Mouse (Mus musculus): ENCODE results near the gene Adam19. TPM values are rescaled to one million over a fixed set of nuclear protein-coding genes. Genes with fewer than 3 reads are reported as not detected.
"Not testable (repeated sequence)": the region's sequence is repeated elsewhere in the genome, so short reads cannot be mapped to it uniquely, and the experiment has no call there.

The Adam19 gene
- total RNA-seq, 2 experiments from 2014 or later = 56.8 to 77.7 TPM

DNA sequence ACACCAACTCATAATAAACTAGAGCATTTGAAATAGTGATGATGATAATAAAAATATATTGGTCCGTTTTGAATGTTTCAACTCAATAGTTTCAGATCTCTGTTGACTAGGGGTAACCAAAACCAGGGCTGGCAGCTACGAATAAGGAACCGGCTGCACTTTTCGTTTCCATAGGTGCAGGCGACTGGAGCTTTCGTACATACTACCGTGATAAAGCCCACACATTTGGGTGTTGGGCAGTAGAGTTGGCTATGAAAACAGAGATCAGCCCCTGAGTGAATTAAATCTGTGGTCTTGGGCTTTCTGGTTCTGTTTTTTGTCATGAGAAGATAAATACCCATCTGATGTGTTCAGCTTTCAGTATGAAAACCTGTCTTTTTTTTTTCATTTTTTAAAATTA is 70.5 kb downstream of the Adam19 start:
- intact Hi-C loops (cut with DNase I) = loop anchor here (5.0 to 10.0 kb wide), 2 partner anchors 91 to 172 kb away; partner anchors contain the start of gene Thg1l

DNA sequence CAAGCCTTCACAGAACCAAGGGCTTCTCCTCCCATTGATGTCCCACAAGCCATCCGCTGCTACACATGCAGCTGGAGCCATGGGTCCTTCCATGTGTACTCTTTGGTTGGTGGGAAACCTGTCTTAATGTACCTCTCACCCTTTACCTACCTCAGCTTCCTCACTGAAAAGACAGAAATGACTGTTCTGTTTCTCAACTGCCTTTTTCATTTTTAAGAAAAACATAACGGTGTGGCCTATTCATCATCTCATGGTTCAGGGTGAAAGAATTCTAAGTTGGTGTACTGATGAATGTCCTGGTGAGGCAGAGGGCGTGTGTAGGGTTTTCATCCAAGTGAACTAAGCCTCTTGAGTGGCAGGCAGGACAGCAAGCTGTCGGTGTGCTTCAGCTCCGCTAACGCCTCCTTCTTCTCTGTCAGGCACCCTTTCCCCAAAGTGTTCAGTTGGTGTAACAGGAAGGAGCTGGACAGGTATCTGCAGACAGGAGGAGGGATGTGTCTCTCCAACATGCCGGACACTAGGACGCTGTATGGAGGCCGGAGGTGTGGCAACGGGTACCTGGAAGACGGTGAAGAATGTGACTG is 71.1 kb downstream of the Adam19 start:
- no peak for DNase-seq
- intact Hi-C loops (cut with DNase I) = loop anchor here (1.0 to 10.0 kb wide), 3 partner anchors 71 to 172 kb away; partner anchors contain the start of gene Thg1l

More for the DNA sequence above, 70.5 kb downstream of the Adam19 start:
- DNase-seq = no peak

DNA sequence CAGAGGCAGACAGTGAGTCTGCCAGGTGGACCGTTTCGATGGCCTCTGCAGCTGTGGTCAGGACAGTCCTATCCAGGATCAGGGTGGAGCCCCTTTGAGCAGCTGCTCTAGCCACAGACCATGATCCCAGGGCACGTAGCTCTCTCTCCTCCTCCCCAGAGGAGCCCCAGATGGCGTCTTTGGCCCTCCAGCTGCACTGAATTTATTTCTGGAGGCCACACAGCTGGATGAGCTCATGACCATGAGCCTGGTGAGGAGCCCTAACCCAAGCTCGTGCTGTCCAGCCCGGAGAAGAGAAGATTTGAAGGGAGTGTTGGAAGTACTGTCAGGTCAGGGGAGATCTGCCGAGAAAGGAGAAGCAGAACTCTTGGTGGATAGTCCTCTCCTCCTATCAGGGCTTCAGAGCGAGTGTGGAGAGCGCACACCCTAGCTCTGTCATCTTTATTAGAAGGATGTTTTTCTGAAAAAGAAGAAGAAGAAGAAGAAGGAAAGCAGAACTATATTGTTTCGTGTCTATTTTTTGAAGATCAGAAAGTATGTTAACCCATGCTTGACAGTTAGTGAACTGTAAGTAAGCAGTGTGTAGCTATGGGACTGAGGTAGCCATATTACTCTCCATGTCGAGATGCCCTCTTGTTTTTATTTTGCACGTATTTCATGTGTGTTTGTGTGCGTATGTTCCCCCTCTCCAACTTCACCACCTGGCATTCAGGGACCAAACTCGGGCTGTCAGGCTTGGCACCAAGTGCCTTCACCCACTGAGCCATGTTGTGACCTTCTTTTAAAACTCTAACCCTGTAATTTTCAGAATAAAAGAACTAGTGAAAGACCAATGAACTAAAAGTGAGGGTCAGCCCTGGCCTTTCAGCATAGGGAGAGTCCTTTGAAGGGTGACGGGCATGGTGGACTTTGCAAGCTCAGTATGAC is 72.1 kb downstream of the Adam19 start:
- intact Hi-C loops (cut with DNase I) = loop anchor here (1.0 to 10.0 kb wide), 4 partner anchors 72 to 173 kb away; partner anchors contain the start of genes Gm12166 and Thg1l
- DNase-seq = peak; percentile 73 to 79

DNA sequence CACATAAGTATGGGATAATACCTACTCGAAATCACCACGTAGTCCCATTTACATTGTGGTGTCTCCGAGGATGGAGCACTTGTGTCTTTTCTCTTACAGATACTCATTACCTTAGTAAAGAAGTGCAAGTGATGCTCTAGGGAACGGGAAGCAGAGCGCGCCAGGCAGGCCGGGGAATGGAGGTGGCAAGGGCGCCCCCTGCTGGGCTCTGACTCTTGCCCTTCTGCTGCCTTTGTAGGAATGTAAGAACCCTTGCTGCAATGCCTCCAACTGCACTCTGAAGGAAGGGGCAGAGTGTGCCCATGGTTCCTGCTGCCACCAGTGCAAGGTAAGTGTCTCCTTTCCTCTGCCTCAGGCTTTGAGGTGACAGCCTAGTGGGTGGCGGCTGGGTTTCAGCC is 72.8 kb downstream of the Adam19 start:
- DNase-seq = peak; percentile 88
- intact Hi-C loops (cut with DNase I) = loop anchor here (1.0 to 10.0 kb wide), 3 partner anchors 76 to 174 kb away; partner anchors contain the start of genes Gm12166 and Thg1l

DNA sequence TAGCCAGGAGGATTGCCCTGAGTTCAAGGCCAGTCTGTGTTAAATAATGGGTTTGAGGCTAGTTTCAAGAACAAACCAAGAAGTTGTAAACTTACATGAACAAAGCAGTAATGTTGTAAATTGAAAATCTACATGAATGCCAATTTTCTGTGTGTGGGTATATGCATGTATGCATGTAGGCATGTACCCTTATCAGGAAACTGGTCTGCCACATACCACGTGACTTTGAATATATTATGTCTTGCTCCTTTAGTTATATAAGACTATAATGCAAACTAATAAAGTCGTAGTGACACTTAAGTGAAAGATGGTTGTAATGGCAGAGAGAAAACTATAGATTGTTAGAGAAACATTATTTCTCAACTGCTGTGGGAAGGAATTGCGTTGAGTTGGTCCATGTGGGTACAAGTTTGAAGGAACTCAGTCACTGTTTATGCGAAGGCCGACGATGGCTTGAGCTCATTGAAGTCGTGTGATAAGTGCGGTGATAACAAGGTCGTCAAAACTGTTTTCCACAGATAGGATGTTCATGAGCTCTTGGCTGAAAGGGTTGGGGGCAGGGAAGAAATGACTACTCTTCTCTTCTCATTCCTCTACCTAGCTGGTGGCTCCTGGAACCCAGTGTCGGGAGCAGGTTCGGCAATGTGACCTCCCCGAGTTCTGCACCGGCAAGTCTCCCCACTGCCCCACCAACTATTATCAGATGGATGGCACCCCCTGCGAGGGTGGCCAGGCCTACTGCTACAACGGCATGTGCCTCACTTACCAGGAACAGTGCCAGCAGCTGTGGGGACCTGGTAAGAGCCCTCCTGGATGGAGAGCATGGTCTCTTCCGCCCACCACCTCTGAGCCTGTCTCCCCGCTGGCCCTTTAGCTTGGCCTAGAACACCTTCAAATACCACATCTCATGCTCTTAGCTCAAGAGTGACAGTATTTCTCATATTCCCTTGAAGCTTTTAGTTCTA is 75.5 kb downstream of the Adam19 start:
- no peak for DNase-seq
- intact Hi-C loops (cut with DNase I) = no loop called here

DNA sequence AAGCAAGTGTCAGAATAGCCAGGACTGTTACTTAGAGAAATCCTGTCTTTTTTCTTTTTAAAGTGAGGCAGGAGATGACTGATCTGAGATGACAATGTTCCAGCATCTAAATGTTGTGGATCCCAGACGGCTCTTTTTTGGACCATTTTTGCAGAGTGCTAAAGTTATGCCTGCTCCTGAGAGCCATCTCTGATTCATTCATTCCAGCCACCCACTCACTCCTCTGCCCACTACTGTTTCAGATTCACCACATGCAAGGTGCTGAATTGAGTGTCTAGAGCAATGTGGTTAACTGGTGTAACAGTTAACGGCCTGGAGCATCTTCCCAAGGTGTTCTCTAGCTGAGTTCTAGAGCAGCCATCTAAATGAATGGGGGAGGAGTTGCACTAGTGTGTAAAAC is 79.1 kb downstream of the Adam19 start:
- intact Hi-C loops (cut with DNase I) = no loop called here
- no peak for DNase-seq

DNA sequence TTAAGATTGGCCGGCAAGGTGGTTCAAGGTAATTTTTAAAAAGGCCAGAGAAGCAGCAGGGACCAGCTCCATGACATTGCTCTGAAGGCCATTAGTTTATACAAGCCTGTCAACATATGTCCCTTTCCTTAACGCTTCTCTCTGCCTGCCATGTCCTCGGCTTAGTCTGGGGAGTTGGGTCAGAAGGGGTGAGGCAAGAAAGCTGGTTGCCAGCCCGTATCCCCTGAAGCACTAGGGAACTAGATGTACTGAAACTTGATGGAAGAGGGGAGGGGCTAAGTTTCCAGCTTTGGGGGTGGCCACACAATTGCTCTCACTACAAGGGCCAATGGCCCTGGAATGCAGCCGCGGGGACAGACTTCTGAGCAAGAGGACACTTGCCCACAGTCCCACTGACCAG is 87.5 kb downstream of the Adam19 start:
- DNase-seq = no peak
- intact Hi-C loops (cut with DNase I) = no loop called here

DNA sequence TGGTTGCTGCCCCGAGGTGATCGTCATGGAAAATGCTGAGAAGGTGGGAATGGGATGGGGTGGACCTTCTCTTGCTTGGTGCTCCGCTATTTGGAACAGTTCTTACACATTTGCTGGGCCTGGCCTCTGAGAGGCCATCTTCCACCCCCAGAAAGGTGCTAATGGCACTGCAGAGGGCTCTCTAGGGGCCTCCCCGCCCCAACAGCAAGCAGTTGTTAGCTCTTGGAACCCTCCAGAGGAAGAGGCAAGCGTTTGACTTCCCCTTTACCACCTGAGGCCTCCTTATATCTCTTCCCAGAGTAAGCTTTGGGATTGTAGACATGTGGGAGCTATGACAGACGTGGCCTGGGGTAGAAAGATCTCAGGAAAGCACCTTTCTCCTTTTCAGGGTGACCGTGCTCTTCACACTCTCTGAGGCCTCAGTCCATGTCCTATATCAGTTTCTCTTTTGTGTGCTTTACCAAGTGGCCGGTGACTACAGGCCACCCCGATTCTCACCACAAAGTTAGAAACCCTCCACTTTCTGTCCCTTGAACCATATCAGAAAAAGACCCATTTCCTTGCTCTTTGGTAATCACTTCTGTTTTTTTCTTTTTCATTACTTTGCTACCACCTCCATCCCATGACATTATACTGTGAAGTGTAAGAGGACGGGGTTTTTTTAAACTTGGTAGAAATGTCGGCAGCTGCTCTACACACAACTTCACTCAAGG is 89.5 kb downstream of the Adam19 start:
- DNase-seq = no peak
- intact Hi-C loops (cut with DNase I) = no loop called here

DNA sequence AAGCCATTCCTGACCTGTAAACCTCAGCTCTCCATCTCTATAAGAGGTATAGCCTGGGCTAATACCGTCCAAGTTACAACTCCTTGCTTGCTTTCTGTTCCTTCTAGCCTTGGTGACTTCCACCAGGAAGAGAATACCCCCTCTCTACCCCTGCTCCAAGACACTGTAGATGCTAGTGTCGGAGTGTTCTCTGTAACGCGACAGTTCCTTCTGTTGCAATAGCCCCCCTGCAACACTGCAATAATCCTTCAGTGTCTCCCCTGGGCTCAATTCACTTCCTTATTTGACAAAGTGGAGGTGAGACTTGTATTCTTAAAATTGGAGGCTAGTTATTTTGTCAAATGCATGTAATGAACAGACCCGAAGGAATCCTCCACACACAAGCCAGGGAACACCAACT is 90.8 kb downstream of the Adam19 start:
- intact Hi-C loops (cut with DNase I) = no loop called here
- DNase-seq = no peak

DNA sequence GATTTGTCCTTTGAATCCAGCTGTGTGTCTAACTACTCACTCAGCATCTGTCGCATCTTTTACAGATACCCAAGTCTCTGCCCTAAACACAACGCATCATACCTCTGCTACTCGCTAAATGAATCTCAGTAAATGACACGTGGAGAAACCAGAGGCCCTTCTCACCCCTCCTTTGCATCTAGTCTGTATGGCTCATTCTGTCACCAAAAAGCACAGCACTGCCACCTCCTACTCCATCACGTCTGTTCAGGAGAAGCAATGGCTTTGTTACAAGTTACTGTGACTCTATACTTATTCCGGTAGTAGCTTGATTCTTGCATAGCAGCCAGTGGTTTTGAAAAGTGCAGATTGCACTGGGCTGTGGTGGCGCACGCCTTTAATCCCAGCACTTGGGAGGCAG is 101.2 kb downstream of the Adam19 start:
- intact Hi-C loops (cut with DNase I) = no loop called here
- no peak for DNase-seq

DNA sequence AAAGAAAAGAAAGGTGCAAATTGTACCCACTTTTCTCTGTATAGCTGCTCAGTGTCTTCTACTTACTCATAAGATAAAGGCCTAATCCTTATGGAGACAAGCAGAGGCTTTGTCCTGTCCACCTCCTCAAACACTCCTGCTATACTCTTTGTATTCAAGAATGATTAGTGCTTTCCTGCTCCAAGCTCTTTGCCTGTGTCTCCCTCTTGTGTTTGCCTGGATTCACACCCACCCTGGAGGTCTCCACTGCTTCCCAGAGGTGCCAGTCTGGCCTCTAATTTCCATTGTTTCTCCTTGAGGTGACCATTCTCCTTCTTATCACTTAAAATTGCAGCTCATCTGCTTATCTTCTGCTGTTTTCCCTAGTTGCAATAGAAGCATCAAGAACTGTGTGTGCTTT is 101.7 kb downstream of the Adam19 start:
- intact Hi-C loops (cut with DNase I) = no loop called here
- no peak for DNase-seq

DNA sequence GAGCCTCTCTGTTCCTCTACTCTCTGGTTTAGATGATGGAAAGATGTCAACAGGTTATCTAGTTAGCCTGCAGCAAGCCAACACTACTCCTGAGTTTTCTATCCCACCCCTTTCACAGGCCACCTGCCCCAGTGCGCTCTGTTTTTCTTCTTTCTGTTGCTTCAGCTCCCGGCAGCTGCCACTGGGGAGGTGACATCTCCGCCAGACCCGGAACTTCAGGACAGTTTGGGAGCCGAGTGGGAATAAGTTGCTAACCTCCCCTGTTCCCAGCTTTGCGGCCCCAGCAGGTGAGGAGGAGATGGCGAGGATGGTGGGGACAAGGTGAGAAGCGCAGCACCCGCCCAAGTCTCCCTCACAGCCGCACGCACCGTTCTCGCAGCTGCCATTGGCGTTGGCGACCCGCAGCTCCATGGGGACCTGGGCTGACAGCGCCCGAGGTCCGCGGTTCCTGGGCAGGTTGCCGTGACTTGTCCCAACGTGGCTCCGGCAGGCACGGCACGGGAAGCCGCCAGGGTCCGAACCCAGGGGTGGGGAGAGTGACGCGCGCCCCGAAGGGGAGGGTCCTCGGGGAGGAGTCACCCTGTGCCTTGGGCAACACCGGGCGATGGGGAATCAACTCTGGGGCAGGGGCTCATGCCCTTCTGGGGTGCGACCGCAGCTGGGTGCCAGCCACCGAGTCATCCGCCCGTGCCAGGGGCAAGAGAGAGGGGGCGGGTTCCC is 110.2 kb downstream of the Adam19 start, which contains the start of gene Nipal4:
Gene Nipal4, minus strand, starts transcription at position 643 of the 720 bp plus-strand sequence.
- peak; percentile 9 to 25 for DNase-seq
- intact Hi-C loops (cut with DNase I) = no loop called here

DNA sequence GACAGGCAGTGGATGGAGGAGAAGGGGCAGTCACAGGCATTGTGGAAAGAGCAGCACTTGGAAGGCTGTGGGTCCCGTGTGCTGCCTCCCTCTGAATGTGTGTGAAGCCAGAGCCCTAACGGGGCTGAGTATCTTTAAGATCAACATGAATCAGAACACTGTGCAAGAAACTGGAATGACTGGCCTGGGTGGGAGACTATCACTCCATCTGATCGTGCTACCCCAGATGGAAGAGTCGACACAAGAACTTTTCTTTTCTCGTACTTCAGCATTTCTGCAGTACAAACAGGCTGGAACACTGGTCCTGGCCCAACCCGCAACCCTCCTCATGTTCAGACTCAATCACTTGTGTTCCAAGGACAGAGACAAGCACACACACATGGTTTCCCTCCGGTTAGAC is 112.7 kb downstream of the Adam19 start:
- intact Hi-C loops (cut with DNase I) = no loop called here
- DNase-seq = no peak

DNA sequence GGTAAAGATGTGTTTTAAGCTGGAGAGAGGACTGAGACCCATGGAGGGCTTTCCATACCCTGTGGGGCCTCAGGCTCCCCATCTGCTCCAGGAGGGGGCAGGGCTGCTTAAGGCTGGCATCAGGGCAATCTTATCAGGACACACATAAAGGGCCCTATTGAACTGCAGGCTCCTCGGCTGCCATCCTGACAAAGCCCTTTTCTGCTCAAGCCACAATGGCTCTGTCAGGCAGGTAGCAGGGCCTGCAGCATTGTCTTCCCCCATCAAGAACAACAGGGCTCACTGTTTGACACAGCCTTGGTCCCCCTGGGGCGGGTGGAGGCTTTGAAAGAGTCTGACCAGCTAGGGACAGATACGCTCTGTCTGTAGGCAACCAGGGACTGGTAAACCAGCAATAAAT is 114.1 kb downstream of the Adam19 start:
- intact Hi-C loops (cut with DNase I) = no loop called here
- DNase-seq = no peak

DNA sequence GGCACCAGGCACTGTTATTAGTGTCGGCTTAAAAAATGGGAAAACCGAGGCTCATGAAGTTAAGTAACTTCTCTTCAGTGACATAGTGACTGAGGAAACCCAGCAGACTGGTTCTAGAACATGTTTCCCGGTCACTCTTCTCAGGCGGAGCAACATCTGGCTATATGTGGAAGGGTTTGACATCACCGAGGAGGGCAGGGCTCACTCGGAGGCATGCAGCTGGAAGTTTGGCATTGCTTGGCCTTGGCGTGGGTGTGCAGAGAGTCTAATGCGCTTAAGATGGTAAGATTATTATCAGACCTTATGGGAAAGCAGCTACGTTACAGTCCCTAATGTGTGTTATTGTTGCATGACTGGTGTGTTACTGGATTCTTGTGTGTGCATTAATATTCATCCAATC is 116.3 kb downstream of the Adam19 start:
- DNase-seq = no peak
- intact Hi-C loops (cut with DNase I) = no loop called here

DNA sequence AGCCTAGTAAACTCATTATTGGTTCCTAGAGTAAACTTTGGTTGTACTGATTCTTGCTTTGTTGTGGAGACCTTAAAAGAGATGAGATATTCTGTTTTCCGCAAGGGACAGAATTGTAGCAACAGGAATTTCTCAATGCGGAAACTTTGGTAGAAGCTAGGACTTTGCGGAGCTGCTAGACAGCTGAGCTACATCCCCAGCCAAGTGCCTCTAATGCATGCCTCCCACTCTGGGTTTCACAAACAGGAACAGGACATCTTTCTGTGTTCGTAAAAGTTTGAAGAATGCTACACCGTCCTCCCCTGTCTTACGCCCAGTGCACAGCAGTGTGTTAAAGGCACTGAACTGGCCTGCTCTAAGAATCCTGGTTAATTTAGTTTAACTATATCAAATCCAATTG is 120.4 kb downstream of the Adam19 start:
- intact Hi-C loops (cut with DNase I) = no loop called here
- no peak for DNase-seq

DNA sequence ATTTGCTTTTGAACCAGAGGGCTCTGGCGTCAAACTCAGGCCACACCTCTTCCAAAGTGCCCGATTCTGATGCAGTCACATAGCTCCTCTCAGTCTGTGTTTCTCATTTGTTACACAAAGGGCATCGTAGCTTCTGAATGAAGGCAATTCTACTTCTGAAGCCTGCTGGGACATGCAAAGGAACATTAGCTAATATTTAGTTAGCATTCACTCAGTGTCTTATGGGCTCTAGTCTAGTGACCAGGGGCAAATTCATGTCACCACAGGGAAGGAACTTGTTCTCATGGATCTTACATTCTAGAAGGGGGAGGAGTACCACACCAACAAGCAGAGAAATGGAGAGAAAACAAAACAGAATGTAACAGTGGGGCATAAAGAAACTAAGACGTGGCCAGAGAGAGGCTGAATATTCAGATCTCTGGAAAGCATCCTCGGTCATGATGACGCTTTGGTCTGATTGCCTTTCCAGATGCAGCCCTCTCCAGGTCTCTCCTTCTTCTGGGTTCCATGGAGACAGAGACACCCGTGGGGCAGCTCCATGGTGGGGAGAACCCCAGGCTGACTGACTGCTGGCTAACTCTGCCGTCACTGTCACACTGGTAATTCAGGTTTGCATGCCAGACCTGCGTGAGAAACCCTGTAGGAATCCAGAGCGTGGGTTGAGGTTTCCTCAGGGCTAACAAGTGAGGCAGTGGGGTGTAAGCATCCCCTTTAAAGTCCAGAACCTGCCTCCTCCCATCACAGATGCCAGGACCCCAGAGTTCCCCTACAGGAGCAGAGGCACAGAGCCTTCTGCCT is 121.7 kb downstream of the Adam19 start:
- DNase-seq = no peak
- intact Hi-C loops (cut with DNase I) = no loop called here

DNA sequence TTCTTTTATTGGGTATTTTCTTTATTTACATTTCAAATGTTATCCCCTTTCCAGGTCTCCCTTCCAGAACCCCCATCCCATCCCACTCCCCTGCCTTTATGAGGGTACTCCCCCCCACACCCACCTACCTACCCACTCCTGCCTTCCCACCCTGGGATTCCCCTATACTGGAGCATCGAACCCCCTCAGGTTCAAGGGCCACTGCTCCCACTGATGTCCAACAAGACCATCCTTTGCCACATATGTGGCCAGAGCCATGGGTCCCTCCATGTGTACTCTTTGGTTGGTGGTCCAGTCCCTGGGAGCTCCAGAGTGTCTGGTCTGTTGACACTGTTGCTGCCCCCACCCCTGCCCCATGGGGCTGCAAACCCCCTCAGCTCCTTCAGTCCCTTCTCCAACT is 126.2 kb downstream of the Adam19 start:
- DNase-seq; intact Hi-C loops (cut with DNase I): not testable (repeated sequence)
